Mouse (Mus musculus) MEL (cell line): ENCODE results near the gene Sstr3. TPM values are rescaled to one million over a fixed set of nuclear protein-coding genes. Genes with fewer than 3 reads are reported as not detected.

Experiments used
- DNase-seq: peaks from one replicate; pipeline ENCODE4 v3.0.0; 2011; ENCODE audit warnings: low read depth, low spot score
- H3K27ac ChIP-seq: 2 replicates; pipeline ENCODE4 v1.5.1; 2012; ENCODE audit warnings: low read depth, mild to moderate bottlenecking, control low read depth, low read length, moderate library complexity; ENCODE audit not compliant: control insufficient read depth
- H3K27me3 ChIP-seq, 2 experiments: fragments of 150-350 bp in 1 of 2; sonication (generic) in 1 of 2; 2 replicates each; pipeline ENCODE4 v1.6.1; 2012; ENCODE audit warnings: low read length in 2 of 2, mild to moderate bottlenecking in 2 of 2, improper control_type of control experiment in 1 of 2, moderate library complexity in 1 of 2; ENCODE audit not compliant: insufficient read depth in 2 of 2, control insufficient read depth in 1 of 2
- H3K36me3 ChIP-seq, 2 experiments: 2 replicates each; pipeline ENCODE4 v1.6.1; 2012 to 2014; ENCODE audit warnings: low read length in 2 of 2, improper control_type of control experiment in 1 of 2, inconsistent platforms in 1 of 2, mild to moderate bottlenecking in 1 of 2; ENCODE audit not compliant: insufficient read depth in 2 of 2, control insufficient read depth in 1 of 2
- H3K4me1 ChIP-seq, 2 experiments: fragments of 150-350 bp in 1 of 2; sonication (generic) in 1 of 2; 2 replicates each; pipeline ENCODE4 v1.6.1; 2012; ENCODE audit warnings: low read length in 2 of 2, improper control_type of control experiment in 1 of 2, mild to moderate bottlenecking in 1 of 2; ENCODE audit not compliant: insufficient read depth in 2 of 2, control insufficient read depth in 1 of 2
- H3K4me3 ChIP-seq, 2 experiments: fragments of 150-350 bp in 1 of 2; sonication (generic) in 1 of 2; 2 replicates each; pipeline ENCODE4 v1.5.1; 2012; ENCODE audit warnings: low read depth in 2 of 2, low read length in 2 of 2, mild to moderate bottlenecking in 2 of 2, moderate library complexity in 2 of 2, control low read depth in 1 of 2, improper control_type of control experiment in 1 of 2; ENCODE audit not compliant: control insufficient read depth in 1 of 2, insufficient read depth in 1 of 2
- H3K79me2 ChIP-seq: 2 replicates; pipeline ENCODE4 v1.6.1; 2012; ENCODE audit warnings: mild to moderate bottlenecking, low read length, moderate library complexity; ENCODE audit not compliant: control insufficient read depth, poor library complexity, insufficient read depth
- H3K9ac ChIP-seq: 2 replicates; pipeline ENCODE4 v1.6.1; 2012; ENCODE audit warnings: low read depth, mild to moderate bottlenecking, control low read depth, low read length, moderate library complexity; ENCODE audit not compliant: control insufficient read depth, poor library complexity, severe bottlenecking
- H3K9me3 ChIP-seq: fragments of 150-350 bp; sonication (generic); replicated peaks from 2 replicates; pipeline ENCODE4 v1.6.1; 2012; ENCODE audit warnings: mild to moderate bottlenecking, low read length, improper control_type of control experiment, moderate library complexity; ENCODE audit not compliant: insufficient read depth
- CHD2 ChIP-seq: IDR thresholded peaks from 2 replicates; pipeline ENCODE4 v1.6.1; 2011; ENCODE audit warnings: low read length, improper control_type of control experiment
- CTCF ChIP-seq, 3 experiments: IDR thresholded peaks in 2 of 3; conservative IDR thresholded peaks in 1 of 3; 2 replicates each; pipeline ENCODE4 v1.5.1; 2011 to 2012; ENCODE audit warnings: low read length in 3 of 3, low read depth in 2 of 3, mild to moderate bottlenecking in 2 of 3, improper control_type of control experiment in 1 of 3, inconsistent platforms in 1 of 3, mixed read lengths in 1 of 3, moderate library complexity in 1 of 3; ENCODE audit not compliant: control insufficient read depth in 1 of 3, insufficient read depth in 1 of 3, poor library complexity in 1 of 3, severe bottlenecking in 1 of 3
- ELF1 ChIP-seq: IDR thresholded peaks from 2 replicates; pipeline ENCODE4 v1.6.1; 2014; ENCODE audit warnings: low read depth, mild to moderate bottlenecking, inconsistent platforms, low read length, improper control_type of control experiment, moderate library complexity
- KAT2A ChIP-seq: conservative IDR thresholded peaks from 2 replicates; pipeline ENCODE4 v1.6.1; 2012; ENCODE audit warnings: low read depth, low read length, improper control_type of control experiment, inconsistent platforms
- POLR2AphosphoS2 ChIP-seq: IDR thresholded peaks from 2 replicates; pipeline ENCODE4 v1.6.1; 2011; ENCODE audit warnings: low read length, improper control_type of control experiment
- RAD21 ChIP-seq: IDR thresholded peaks from 2 replicates; pipeline ENCODE4 v1.6.1; 2011; ENCODE audit warnings: mild to moderate bottlenecking, low read depth, low read length, improper control_type of control experiment
- SMC3 ChIP-seq: IDR thresholded peaks from 2 replicates; pipeline ENCODE4 v1.6.1; 2011; ENCODE audit warnings: low read depth, low read length, improper control_type of control experiment
- USF1 ChIP-seq: IDR thresholded peaks from 2 replicates; pipeline ENCODE4 v1.6.1; 2014; ENCODE audit warnings: low read depth, mild to moderate bottlenecking, inconsistent platforms, low read length, improper control_type of control experiment, moderate library complexity
- ZC3H11A ChIP-seq: IDR thresholded peaks from 2 replicates; pipeline ENCODE4 v1.6.1; 2012; ENCODE audit warnings: low read depth, mild to moderate bottlenecking, inconsistent platforms, low read length, improper control_type of control experiment
- ZKSCAN1 ChIP-seq: IDR thresholded peaks from 2 replicates; pipeline ENCODE4 v1.6.1; 2012; ENCODE audit warnings: low read depth, mild to moderate bottlenecking, inconsistent platforms, low read length, improper control_type of control experiment, moderate library complexity
- polyA plus RNA-seq, 2 experiments: library from polyadenylated mRNA; stranded (reverse) in 1 of 2; unstranded in 1 of 2; fragments of >175 nt in 1 of 2; fragments of >200 nt in 1 of 2; gene quantifications; 2 replicates each; pipeline versions ENCODE4 v1.2.1 to v1.2.4; 2012; ENCODE audit warnings: low replicate concordance in 2 of 2, low read depth in 1 of 2; ENCODE audit not compliant: insufficient read length in 2 of 2, insufficient read depth in 1 of 2, missing spikeins in 1 of 2
- total RNA-seq: library from RNA; depleted of rRNA; stranded (reverse); fragments of 300-350 nt; gene quantifications from 2 replicates; pipeline ENCODE4 v1.2.3, GENCODE M21; 2012

Gene Sstr3
- total and polyA plus RNA-seq, 3 experiments: not detected

- no peaks in the 10 kb centered on the region for H3K79me2 ChIP-seq
- no peaks in the 10 kb centered on the region for H3K36me3 ChIP-seq
- 0 out of 4 replicates have a peak, but pooled peaks cover 0 to 2% of the 10 kb centered on the region in 2 experiments for H3K27me3 ChIP-seq
- no peak overlapping the region for H3K27ac ChIP-seq
- peak; percentile 79 for DNase-seq
- no peaks in the 10 kb centered on the region for H3K9me3 ChIP-seq
- no peaks in the 10 kb centered on the region; a peak in 1 of 4 replicates for H3K4me1 ChIP-seq
- H3K9ac ChIP-seq: no peak overlapping the region
- peak; percentile 75 for TF ChIP-seq RAD21
- TF ChIP-seq ZC3H11A: peak; percentile 68
- TF ChIP-seq KAT2A: no peak
- TF ChIP-seq USF1: 0 out of 2 replicates have a peak, but pooled peaks have one; percentile 21
- TF ChIP-seq SMC3: peak; percentile 87
- no peak for TF ChIP-seq CHD2
- peak; percentile 43; the same call in 1 of the 2 replicates for TF ChIP-seq ELF1
- TF ChIP-seq CTCF (IDR thresholded peaks at IDR 0.05 in 2 of 3, conservative IDR thresholded peaks at IDR 0.05 in 1 of 3; ENCODE audit: control insufficient read depth in 1 of 3, insufficient read depth in 1 of 3, low read depth in 2 of 3, low read length in 3 of 3, poor library complexity in 1 of 3, severe bottlenecking in 1 of 3): peak; percentile 89 to 98 (median 91)
- TF ChIP-seq, all 39 proteins: peak for 6
- H3K4me3 ChIP-seq: no peak overlapping the region
Observed at GRCm38 (mm10) chr15:78587050-78587994, 42.8 kb upstream of the Sstr3 start.

GRCm38 (mm10) chr15:78585404-78585803 is 40.9 kb upstream of the Sstr3 start:
- H3K9ac ChIP-seq: no peak overlapping the region
- no peaks in the 10 kb centered on the region; the same call in 1 of the 2 replicates for H3K79me2 ChIP-seq
- 0 out of 4 replicates have a peak, but pooled peaks cover 0 to 2% of the 10 kb centered on the region in 2 experiments for H3K27me3 ChIP-seq
- no peak overlapping the region for H3K4me3 ChIP-seq
- TF ChIP-seq POLR2AphosphoS2: no peak
- DNase-seq: no peak
- no peak overlapping the region for H3K27ac ChIP-seq
- H3K4me1 ChIP-seq: peaks cover 2% of the 10 kb centered on the region in 2 experiments
- H3K36me3 ChIP-seq: peaks cover 0 to 2% of the 10 kb centered on the region in 2 experiments; a peak in 1 of 4 replicates
- H3K9me3 ChIP-seq: no peaks in the 10 kb centered on the region

GRCm38 (mm10) chr15:78583352-78583751 is 38.9 kb upstream of the Sstr3 start:
- DNase-seq: no peak
- Histone ChIP-seq H3K36me3 (peaks cover 0 to 4% of the 10 kb centered on the region in 2 experiments; a peak in 1 of 4 replicates), H3K9me3 (no peaks in the 10 kb centered on the region), H3K4me3 (no peak overlapping the region), H3K79me2 (no peaks in the 10 kb centered on the region; the same call in 1 of the 2 replicates), H3K9ac (no peak overlapping the region), H3K27me3 (0 out of 4 replicates have a peak, but pooled peaks cover 0 to 2% of the 10 kb centered on the region in 2 experiments), H3K27ac (no peak overlapping the region), H3K4me1 (peaks cover 3 to 10% of the 10 kb centered on the region in 2 experiments)
- TF ChIP-seq USF1 (no peak), ZKSCAN1 (no peak)
